Mouse (Mus musculus) forebrain, embryonic 11.5 days (tissue): ENCODE measurements around the gene Mlana. TPM values are rescaled to one million over a fixed set of nuclear protein-coding genes. Genes with fewer than 3 reads are reported as not detected.

Experiments used
- ATAC-seq: fragments of 200-750 bp; cut with Nextera tagmentation; replicated peaks from 2 replicates; pipeline ENCODE4 v1.8.0; 2017; ENCODE audit warnings: moderate TSS enrichment; ENCODE audit not compliant: low FRiP score
- DNase-seq: peaks from one replicate; pipeline ENCODE4 v3.0.0-alpha.2; 2017; ENCODE audit warnings: low spot score
- H3K27ac ChIP-seq: fragments of 300-500 bp; sonication (generic); 2 replicates; pipeline ENCODE4 v1.5.1; 2014; ENCODE audit warnings: low read depth, low read length
- H3K27me3 ChIP-seq: fragments of 300-500 bp; sonication (generic); 2 replicates; pipeline ENCODE4 v1.6.1; 2014; ENCODE audit warnings: mild to moderate bottlenecking, low read length, mixed read lengths; ENCODE audit not compliant: control insufficient read depth, insufficient read depth
- H3K36me3 ChIP-seq: fragments of 300-500 bp; sonication (generic); 2 replicates; pipeline ENCODE4 v1.6.1; 2014; ENCODE audit warnings: mild to moderate bottlenecking, low read length, moderate library complexity, mixed read lengths; ENCODE audit not compliant: control insufficient read depth, insufficient read depth
- H3K4me1 ChIP-seq: fragments of 300-500 bp; sonication (generic); replicated peaks from 2 replicates; pipeline ENCODE4 v1.6.1; 2014; ENCODE audit warnings: low read length, mixed read lengths; ENCODE audit not compliant: control insufficient read depth, insufficient read depth
- H3K4me2 ChIP-seq: fragments of 300-500 bp; sonication (generic); 2 replicates; pipeline ENCODE4 v1.6.1; 2014; ENCODE audit warnings: low read depth, mild to moderate bottlenecking, low read length, moderate library complexity, mixed read lengths; ENCODE audit not compliant: severe bottlenecking
- H3K4me3 ChIP-seq: fragments of 300-500 bp; sonication (generic); 2 replicates; pipeline ENCODE4 v1.5.1; 2014; ENCODE audit warnings: low read depth, low read length
- H3K9ac ChIP-seq: fragments of 300-500 bp; sonication (generic); 2 replicates; pipeline ENCODE4 v1.6.1; 2014; ENCODE audit warnings: low read length
- H3K9me3 ChIP-seq: fragments of 300-500 bp; sonication (generic); 2 replicates; pipeline ENCODE4 v1.6.1; 2016; ENCODE audit warnings: low read length, mixed read lengths; ENCODE audit not compliant: control insufficient read depth
- WGBS: fragments of 180-500 bp; shearing (Covaris S2); extraction: QIAGEN DNeasy Blood & Tissue Kit; methylation state at CpG from one replicate; pipeline ENCODE4 v1.1.7; 2014; 5-methylcytosine and 5-hydroxymethylcytosine counted together
- polyA plus RNA-seq: library from polyadenylated mRNA; unstranded; fragments of >200 nt; fragmentation: Nextera tagmentation; extraction: Ambion mirVana; gene quantifications from 2 replicates; pipeline ENCODE4 v1.2.1, GENCODE M21; 2014

Gene Mlana
- polyA plus RNA-seq, 1 experiment from 2014 or later: 0.36 TPM

- ATAC-seq (no peak), DNase-seq (no peak)
- Histone ChIP-seq H3K4me3 (no peak overlapping the region), H3K27ac (no peak overlapping the region), H3K9me3 (no peaks in the 10 kb centered on the region), H3K4me1 (no peaks in the 10 kb centered on the region), H3K4me2 (no peak overlapping the region), H3K27me3 (no peaks in the 10 kb centered on the region), H3K36me3 (no peaks in the 10 kb centered on the region), H3K9ac (no peak overlapping the region)
- WGBS: 77% methylated on average over 14 of the region's 14 CpGs
Measured at GRCm38 (mm10) chr19:29708003-29708402, 10.4 kb downstream of the Mlana start.

GRCm38 (mm10) chr19:29708461-29708860, 10.8 kb downstream of the Mlana start:
- 67% methylated on average over 5 of the region's 5 CpGs for WGBS
- Histone ChIP-seq H3K27me3 (no peaks in the 10 kb centered on the region), H3K4me1 (no peaks in the 10 kb centered on the region), H3K9ac (no peak overlapping the region), H3K9me3 (no peaks in the 10 kb centered on the region), H3K4me2 (no peak overlapping the region), H3K27ac (no peak overlapping the region), H3K36me3 (no peaks in the 10 kb centered on the region), H3K4me3 (no peak overlapping the region)
- no peak for DNase-seq
- no peak for ATAC-seq

DNA sequence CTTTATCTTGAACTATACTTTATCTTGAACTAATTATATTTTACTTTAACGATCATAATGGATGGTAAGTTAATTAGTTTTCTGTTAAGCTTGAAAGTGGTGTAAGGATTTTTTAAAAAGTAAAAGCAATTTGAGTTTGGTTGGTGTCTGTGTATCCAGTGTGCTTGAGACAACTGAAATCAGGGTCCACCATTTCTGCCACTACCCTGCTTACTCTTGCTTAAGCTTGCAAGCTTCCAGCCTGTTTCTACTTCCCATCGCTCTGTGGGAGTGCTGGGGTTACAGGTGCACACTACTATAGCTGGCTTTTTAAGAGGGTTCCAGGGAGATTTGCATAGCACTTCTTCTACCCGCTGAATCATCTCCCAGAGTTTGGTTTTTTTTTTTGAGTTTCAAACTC, 11.8 kb downstream of the Mlana start:
- ATAC-seq (no peak), DNase-seq (no peak)
- WGBS: 74% methylated on average over 3 of the region's 3 CpGs
- H3K9ac ChIP-seq: no peak overlapping the region
- no peak overlapping the region for H3K4me2 ChIP-seq
- H3K4me1 ChIP-seq: no peaks in the 10 kb centered on the region
- no peaks in the 10 kb centered on the region for H3K36me3 ChIP-seq
- H3K9me3 ChIP-seq: no peaks in the 10 kb centered on the region
- no peak overlapping the region for H3K27ac ChIP-seq
- no peak overlapping the region for H3K4me3 ChIP-seq
- H3K27me3 ChIP-seq: no peaks in the 10 kb centered on the region

- WGBS: 86% methylated on average over 4 of the region's 4 CpGs
- H3K27me3 ChIP-seq: no peaks in the 10 kb centered on the region
- no peak for DNase-seq
- H3K36me3 ChIP-seq: no peaks in the 10 kb centered on the region; the same call in 1 of the 2 replicates
- ATAC-seq: no peak
- H3K4me2 ChIP-seq: no peak overlapping the region
- no peak overlapping the region for H3K9ac ChIP-seq
- H3K4me1 ChIP-seq: no peaks in the 10 kb centered on the region
- H3K4me3 ChIP-seq: no peak overlapping the region
- no peaks in the 10 kb centered on the region for H3K9me3 ChIP-seq
- H3K27ac ChIP-seq: no peak overlapping the region
Measured at GRCm38 (mm10) chr19:29713451-29713850, 15.8 kb downstream of the Mlana start.

DNA sequence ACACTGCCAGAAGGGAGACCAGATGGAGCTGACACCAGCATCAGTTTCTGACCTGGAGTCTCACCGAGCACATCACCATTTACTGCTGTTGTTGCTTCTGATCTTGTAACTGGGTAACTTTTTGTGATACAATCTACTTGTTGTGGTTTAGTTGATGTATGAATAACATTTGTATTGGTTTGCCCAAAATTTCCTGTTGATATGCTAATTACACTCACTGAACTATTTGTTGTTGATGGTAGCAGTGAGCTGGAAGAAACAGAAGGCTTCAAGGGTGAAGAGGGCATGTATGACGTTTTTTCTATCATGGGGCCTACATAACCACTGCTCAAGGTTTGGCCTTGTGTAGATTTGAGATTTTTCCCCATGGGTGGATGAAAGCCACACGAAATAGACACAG, 20.2 kb downstream of the Mlana start:
- Histone ChIP-seq H3K4me2 (no peak overlapping the region), H3K36me3 (peaks cover 3% of the 10 kb centered on the region; the same call in 1 of the 2 replicates), H3K27me3 (no peaks in the 10 kb centered on the region), H3K27ac (no peak overlapping the region), H3K4me1 (no peaks in the 10 kb centered on the region), H3K9me3 (no peaks in the 10 kb centered on the region), H3K4me3 (no peak overlapping the region), H3K9ac (no peak overlapping the region)
- no peak for DNase-seq
- 89% methylated on average over 3 of the region's 3 CpGs for WGBS
- ATAC-seq: no peak

- DNase-seq: no peak
- no peak overlapping the region for H3K27ac ChIP-seq
- 96% methylated on average over 3 of the region's 3 CpGs for WGBS
Measured at GRCm38 (mm10) chr19:29718476-29718875, 20.9 kb downstream of the Mlana start.

GRCm38 (mm10) chr19:29735421-29735820, 37.8 kb downstream of the Mlana start:
- WGBS: 83% methylated on average over 3 of the region's 3 CpGs
- no peak for ATAC-seq

More at GRCm38 (mm10) chr19:29718476-29718875, 20.9 kb downstream of the Mlana start:
- Histone ChIP-seq H3K27me3 (no peaks in the 10 kb centered on the region), H3K9me3 (no peaks in the 10 kb centered on the region), H3K4me1 (no peaks in the 10 kb centered on the region), H3K36me3 (peaks cover 3% of the 10 kb centered on the region; the same call in 1 of the 2 replicates), H3K9ac (no peak overlapping the region), H3K4me2 (no peak overlapping the region), H3K4me3 (no peak overlapping the region)
- ATAC-seq: no peak

DNA sequence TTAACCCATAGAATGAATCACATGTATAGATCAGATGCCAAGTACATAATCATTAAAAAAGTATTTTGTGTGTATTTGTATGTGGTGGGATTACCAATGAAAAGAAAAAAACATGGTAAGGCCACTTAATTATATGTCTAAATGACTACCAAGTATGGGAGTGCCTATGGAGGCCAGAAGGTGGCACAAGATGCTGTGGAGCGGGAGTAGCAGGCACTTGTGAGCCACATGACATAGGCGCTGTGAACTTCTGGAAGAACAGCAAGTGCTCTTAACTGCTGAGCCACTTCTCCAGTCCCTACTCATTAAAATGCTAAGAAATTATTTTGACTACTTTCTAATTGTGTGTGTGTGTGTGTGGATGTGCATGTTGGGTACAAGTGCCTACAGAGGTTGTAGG, 42.0 kb downstream of the Mlana start:
- Histone ChIP-seq H3K9ac (no peak overlapping the region), H3K4me3 (no peak overlapping the region), H3K36me3 (no peaks in the 10 kb centered on the region), H3K9me3 (no peaks in the 10 kb centered on the region), H3K4me1 (no peaks in the 10 kb centered on the region), H3K27me3 (no peaks in the 10 kb centered on the region), H3K4me2 (no peak overlapping the region), H3K27ac (no peak overlapping the region)
- WGBS: 75% methylated on average over 2 of the region's 2 CpGs
- no peak for DNase-seq
- no peak for ATAC-seq

More at GRCm38 (mm10) chr19:29735421-29735820, 37.8 kb downstream of the Mlana start:
- Histone ChIP-seq H3K27me3 (no peaks in the 10 kb centered on the region), H3K4me3 (no peak overlapping the region), H3K27ac (no peak overlapping the region), H3K9me3 (no peaks in the 10 kb centered on the region), H3K4me1 (no peaks in the 10 kb centered on the region), H3K4me2 (no peak overlapping the region), H3K9ac (no peak overlapping the region), H3K36me3 (no peaks in the 10 kb centered on the region)
- DNase-seq: no peak

DNA sequence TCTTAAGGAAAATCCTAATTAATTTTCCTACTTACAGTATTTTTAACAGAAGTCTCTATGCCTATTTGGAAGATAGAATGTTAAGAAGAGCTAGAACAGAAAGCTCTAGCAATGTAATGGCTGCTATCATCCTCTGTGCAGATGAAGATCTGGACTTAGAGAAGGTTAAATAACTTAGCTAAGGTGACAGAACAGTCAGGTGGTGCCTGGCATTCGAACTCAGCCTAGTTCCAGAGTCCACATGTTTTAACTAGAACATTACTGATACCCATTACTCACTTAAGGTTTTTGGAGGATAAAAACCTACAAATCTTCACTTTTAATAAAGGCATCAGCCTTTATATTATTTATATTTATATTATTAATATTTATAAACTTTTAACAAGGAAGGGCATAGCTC, 43.0 kb downstream of the Mlana start:
- Histone ChIP-seq H3K27ac (no peak overlapping the region), H3K9me3 (no peaks in the 10 kb centered on the region), H3K27me3 (no peaks in the 10 kb centered on the region), H3K4me3 (no peak overlapping the region), H3K4me1 (no peaks in the 10 kb centered on the region), H3K9ac (no peak overlapping the region), H3K36me3 (no peaks in the 10 kb centered on the region), H3K4me2 (no peak overlapping the region)
- DNase-seq (no peak), ATAC-seq (no peak)
- WGBS: 96% methylated on average over 1 of the region's 1 CpGs
